Mouse (Mus musculus) gastrocnemius, adult 2 months (tissue): Measurements from ENCODE around the gene Chuk. TPM values are rescaled to one million over a fixed set of nuclear protein-coding genes. Genes with fewer than 3 reads are reported as not detected.

Experiments
- DNase-seq: peaks from one replicate; pipeline ENCODE4 v3.0.0; 2022
- H3K27ac ChIP-seq: fragments of 200-600 bp; 2 replicates; pipeline ENCODE4 v1.8.1; 2022; ENCODE audit warnings: mild to moderate bottlenecking
- H3K4me3 ChIP-seq: fragments of 200-600 bp; 2 replicates; pipeline ENCODE4 v1.8.1; 2022; ENCODE audit warnings: mild to moderate bottlenecking, moderate library complexity
- CTCF ChIP-seq: fragments of 200-600 bp; IDR thresholded peaks from 2 replicates; pipeline ENCODE4 v1.8.1; 2022; ENCODE audit warnings: antibody characterized with exemption, mild to moderate bottlenecking, moderate library complexity
- intact Hi-C: fragments of 180-260 bp; cut with DNase I; formaldehyde crosslinking; loops from one replicate; pipeline ENCODE4 v1.15.1; 2025
- long read RNA-seq, 2 experiments: library from polyadenylated mRNA; stranded (forward); transcript quantifications; one replicate each; pipeline ENCODE4 v2.0.0; 2021
- total RNA-seq, 2 experiments: library from RNA; stranded (reverse); gene quantifications; 2 replicates each; pipeline ENCODE4 v1.2.3; 2021

Chuk gene
- total RNA-seq, result 10 to 100 TPM; 16.0 to 17.5 TPM
- long read RNA-seq, experiment 1, transcript Chuk-201 (21 exons, 3,502 nt), result major isoform, 12 of 18 reads
- long read RNA-seq, experiment 1, partial matches to known transcripts, result 0 of 18 reads
- long read RNA-seq, experiment 1, other reads (novel, unspliced or antisense), result 1 of 18 reads
- long read RNA-seq, experiment 2, transcript Chuk-201 (21 exons, 3,502 nt), result major isoform, 12 of 18 reads
- long read RNA-seq, experiment 2, transcript Chuk-202 (21 exons, 3,481 nt), result minor isoform, 6 of 18 reads
- long read RNA-seq, experiment 2, partial matches to known transcripts, result 0 of 18 reads
- long read RNA-seq, experiment 2, other reads (novel, unspliced or antisense), result 0 of 18 reads

DNA sequence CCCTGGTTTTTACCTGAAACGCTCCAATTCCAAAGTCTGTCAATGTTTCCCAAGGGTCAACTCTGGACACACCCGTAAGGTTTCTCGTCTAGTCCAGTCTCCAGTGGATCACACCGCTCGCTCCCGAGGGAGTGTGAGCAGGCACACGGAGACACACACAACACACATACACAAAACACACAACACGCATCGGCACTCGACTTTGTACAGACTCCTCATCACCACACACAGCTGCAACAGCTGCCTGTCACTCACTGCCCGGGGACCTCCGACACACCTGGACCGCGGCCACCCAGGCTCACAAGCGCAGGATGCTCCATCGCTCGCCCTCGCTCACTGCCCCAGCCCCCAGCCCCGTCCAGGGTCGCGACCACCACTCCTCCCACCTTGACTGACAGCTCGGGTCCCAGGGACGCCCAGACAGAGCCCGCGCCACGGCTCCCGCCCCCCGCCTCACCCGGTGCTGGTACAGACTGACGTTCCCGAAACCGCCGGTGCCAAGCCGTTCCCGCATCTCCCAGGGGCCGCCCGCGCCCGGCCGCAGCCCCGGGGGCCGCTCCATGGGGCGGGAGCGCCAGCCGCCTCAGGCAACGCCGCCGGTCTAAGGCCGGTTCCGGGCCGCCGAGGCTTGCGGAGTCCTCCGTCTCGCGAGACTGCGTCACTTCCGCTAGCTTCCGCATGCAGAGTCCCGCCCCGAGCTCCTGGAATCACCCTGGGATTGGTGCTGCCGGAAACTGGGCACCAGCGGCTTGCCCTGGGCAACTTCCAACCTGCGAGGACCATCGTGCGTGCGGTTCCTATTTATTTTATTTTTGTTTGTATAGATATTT, at the start of gene Chuk:
Gene Chuk, minus strand, starts transcription at position 650 of the 830 bp plus-strand sequence.
- intact Hi-C loops, result loop anchor here (2.0 kb wide), 1 partner anchor 28 kb away; the partner anchor contains the start of gene Cwf19l1
- TF ChIP-seq CTCF, result no peak
- peak within 1 kb of the TSS; percentile 93 for H3K27ac ChIP-seq
- DNase-seq, result peak; percentile 99
- H3K4me3 ChIP-seq, result peak within 1 kb of the TSS; percentile 93

DNA sequence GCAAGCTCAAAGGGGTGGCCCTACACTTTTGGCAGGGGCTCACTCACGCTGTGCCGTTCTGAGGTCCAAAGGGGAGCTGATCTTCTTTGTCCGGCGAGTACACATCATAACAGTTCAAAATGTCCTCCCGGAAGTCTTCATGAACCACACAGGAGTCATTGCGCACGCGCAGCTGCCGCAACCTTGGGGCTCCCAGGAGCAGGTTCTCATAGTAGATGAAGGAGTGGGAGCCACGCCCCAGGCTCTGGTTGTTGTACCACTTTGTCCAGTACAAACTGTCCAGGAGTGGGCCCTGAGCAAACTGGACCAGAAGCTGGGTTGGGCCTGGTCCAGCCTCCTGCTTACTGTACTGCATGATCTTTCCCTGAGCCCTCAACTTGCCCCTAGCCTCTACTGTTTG, 49.7 kb upstream of the Chuk start:
- no peak overlapping the region for H3K27ac ChIP-seq
- H3K4me3 ChIP-seq, result no peak overlapping the region
- intact Hi-C loops, result no loop called here
- no peak for TF ChIP-seq CTCF
- no peak for DNase-seq

DNA sequence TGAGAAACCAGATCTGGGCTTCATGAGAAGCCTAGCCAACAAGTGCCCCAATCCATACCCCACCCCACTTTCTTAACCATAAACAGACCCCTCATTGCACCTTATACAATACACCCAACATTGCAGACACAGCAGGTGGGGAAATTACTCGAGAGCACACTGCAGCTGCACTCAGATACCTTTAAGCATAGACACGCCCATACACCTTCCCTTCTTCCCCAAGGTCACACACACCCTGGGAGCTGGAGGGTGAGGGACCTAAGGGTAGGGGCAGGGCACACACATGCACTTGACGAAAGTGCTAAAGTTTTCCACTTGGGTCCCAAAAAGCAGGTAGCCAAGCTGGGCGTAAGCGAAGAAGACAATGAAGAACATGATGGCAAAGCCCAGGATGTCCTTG, 46.5 kb upstream of the Chuk start:
- TF ChIP-seq CTCF, result no peak
- Histone ChIP-seq H3K27ac (no peak overlapping the region), H3K4me3 (no peak overlapping the region)
- DNase-seq, result no peak
- intact Hi-C loops, result no loop called here

DNA sequence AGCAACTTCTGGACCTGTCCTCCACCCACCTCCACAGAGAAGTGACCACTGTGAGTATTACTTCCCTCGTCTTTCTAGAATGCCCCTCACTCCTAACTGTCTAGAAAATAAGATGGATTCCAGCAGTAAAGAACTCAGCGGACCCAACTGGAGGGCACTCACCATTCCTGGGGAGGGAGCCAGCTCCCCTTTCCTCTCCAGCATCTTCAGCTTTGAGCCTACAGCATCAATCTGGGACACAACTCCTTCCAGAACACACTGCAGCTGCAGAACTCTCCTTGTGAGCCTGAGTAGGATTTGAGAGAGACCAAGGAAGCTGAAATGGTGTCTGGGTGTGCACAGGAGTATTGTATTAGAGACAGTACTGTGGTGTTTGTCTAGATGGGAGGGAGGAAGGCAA, 41.7 kb upstream of the Chuk start:
- H3K4me3 ChIP-seq, result no peak overlapping the region
- intact Hi-C loops, result no loop called here
- TF ChIP-seq CTCF, result no peak
- no peak overlapping the region for H3K27ac ChIP-seq
- DNase-seq, result no peak

DNA sequence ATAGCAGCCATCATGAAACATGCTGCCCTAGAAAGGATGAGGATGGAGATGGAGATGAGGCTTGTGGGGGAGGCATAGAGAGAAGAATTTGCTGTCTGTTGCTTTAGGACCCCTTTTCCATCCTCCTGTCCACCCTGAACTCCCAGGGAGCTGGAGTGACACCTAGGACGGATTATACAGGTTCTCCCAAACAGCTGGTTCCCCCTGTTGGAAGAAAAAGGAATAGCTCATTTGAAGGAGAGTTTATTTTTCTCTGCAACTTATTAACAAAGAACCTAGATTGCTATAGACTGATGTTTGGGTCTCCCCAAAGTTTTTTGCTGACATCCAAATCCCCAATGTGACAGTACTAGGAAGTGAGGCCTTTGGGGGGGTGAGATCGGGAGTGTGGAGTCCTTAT, 41.1 kb upstream of the Chuk start:
- peak; percentile 5; the same call in 1 of the 2 replicates for TF ChIP-seq CTCF
- DNase-seq, result no peak
- no peak overlapping the region for H3K4me3 ChIP-seq
- H3K27ac ChIP-seq, result no peak overlapping the region
- intact Hi-C loops, result no loop called here

DNA sequence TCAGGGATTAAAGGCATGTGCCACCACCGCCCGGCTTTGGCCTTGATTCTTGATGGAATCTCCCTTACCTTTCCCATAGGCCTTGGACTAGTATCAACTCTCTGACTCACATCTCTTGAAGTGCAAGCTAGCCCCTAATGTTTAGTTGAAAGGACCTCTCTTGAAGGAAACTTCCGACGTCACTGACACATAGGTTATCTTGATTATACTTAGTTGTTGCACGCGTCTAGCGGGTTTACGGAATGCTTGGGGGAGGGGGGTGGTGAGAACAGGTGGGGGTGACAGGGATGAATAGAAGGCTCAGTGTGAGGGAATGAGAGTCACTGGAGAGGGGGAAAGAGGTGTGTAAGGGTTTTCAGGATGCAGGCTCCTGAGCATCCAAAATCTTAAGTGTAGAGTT, 39.7 kb upstream of the Chuk start:
- no peak overlapping the region for H3K4me3 ChIP-seq
- no peak overlapping the region for H3K27ac ChIP-seq
- intact Hi-C loops, result no loop called here
- DNase-seq, result no peak
- no peak for TF ChIP-seq CTCF

DNA sequence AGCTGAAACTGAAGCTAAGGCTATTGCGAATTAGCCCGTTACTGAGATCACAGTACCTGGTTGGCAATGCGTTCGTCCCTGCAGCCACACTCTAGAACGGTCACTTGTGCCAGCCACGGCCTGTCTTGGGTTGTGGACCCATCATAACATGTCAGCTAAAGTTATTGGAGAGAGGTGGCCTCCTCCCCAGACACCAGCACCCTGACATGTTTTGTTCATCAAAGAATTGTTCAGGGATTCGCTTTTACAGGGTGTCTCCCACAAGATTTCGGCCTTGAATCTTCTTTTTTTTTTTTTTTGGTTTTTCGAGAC, 39.2 kb upstream of the Chuk start:
- intact Hi-C loops, result no loop called here
- peak overlapping the region; percentile 93 for H3K4me3 ChIP-seq
- DNase-seq, result no peak
- TF ChIP-seq CTCF, result no peak
- peak overlapping the region; percentile 78 for H3K27ac ChIP-seq

DNA sequence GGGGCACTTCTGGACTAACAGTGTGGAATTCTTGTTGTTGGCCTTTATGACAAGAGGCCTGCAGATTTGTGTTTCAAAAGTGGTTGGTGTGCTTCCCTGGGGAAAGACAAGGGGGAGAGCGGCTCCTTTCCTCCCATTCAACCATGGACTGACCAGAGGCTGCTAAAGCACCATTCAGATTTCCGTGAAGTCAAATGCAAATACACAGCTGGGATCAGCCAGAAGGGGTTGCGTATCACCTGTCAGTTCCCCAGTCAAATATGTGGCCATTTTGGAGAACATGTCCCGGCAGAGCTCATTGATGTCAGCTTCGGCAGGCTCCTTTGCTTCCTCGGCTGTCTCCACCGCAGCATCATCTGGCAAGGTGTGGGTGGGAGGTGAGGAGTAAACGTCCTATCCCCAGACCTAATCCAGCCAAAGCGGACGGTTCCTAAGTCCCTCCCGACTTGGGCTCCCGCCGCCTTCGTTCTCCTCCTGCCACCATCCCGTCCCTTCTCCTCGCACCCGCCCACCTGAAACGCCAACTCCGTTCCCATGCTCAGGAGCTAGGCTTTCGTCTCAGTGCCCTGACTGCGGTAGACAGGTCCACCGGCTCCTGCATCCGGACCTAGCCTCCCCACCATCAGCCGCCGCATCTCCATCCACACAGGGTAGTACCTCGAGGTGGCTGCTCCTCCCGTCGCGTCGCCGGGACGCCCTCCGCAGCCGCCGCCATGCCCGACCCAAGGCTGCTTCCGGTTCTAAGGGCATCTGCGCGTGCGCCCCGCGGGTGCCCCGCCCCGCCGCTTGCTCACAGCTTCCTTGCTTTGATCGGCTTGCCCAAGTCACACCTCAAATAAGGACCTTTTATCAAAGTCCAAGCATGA, 38.7 kb upstream of the Chuk start, which contains the start of gene Bloc1s2:
Gene Bloc1s2, minus strand, starts transcription at position 745 of the 866 bp plus-strand sequence.
- DNase-seq, result peak; percentile 93
- TF ChIP-seq CTCF, result no peak
- peak within 1 kb of the TSS; percentile 93 for H3K4me3 ChIP-seq
- intact Hi-C loops, result no loop called here
- peak within 1 kb of the TSS; percentile 78 for H3K27ac ChIP-seq

DNA sequence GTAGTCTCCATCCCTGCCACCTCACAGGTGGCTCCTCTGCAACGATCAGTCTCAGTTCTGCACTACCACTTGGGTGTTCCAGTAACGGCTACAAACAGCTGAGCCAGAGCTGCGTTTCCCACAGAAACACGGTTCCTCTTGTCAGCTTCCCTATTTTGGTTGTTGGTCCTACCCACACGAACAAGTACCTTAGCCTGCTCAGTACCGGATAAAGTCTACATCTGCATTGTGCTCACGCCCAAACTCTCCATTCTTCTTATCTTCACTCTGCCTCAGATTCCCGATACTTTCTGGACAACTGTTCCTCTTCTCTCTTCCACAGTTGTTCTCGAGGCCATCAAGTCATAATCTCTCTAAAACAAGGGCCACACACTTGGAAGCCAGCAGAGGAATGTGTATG, 37.1 kb upstream of the Chuk start:
- no peak for TF ChIP-seq CTCF
- H3K4me3 ChIP-seq, result no peak overlapping the region
- no peak for DNase-seq
- intact Hi-C loops, result no loop called here
- H3K27ac ChIP-seq, result no peak overlapping the region

DNA sequence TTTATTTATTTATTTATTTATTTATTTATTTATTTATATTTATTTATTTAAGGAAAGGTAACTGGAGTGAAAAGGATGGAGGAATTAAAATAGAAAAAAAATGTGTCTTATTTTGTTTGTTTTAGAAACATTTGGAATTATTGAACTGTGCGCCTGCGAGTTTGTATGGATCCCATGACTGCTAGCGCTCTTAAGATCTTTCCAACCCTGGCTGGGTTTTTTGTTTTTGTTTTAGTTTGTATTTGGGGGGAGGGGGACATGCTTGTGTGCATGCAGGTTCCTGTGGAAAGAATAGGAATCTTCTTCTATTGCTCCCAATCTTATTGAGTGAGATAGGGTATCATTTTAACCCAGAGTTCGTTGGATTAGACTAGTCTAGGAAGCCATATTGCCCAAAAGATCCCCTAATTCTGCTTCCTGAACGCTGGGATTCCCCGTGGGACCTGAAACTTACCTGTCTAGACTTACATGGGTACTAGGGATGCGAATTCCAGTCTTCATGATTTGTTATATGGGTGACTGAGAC, 28.7 kb upstream of the Chuk start:
- no peak for DNase-seq
- TF ChIP-seq CTCF, result no peak
- peak overlapping the region; percentile 92 for H3K4me3 ChIP-seq
- peak overlapping the region; percentile 93 for H3K27ac ChIP-seq
- intact Hi-C loops, result loop anchor here (2.0 kb wide), 1 partner anchor 29 kb away; the partner anchor contains the start of gene Chuk

DNA sequence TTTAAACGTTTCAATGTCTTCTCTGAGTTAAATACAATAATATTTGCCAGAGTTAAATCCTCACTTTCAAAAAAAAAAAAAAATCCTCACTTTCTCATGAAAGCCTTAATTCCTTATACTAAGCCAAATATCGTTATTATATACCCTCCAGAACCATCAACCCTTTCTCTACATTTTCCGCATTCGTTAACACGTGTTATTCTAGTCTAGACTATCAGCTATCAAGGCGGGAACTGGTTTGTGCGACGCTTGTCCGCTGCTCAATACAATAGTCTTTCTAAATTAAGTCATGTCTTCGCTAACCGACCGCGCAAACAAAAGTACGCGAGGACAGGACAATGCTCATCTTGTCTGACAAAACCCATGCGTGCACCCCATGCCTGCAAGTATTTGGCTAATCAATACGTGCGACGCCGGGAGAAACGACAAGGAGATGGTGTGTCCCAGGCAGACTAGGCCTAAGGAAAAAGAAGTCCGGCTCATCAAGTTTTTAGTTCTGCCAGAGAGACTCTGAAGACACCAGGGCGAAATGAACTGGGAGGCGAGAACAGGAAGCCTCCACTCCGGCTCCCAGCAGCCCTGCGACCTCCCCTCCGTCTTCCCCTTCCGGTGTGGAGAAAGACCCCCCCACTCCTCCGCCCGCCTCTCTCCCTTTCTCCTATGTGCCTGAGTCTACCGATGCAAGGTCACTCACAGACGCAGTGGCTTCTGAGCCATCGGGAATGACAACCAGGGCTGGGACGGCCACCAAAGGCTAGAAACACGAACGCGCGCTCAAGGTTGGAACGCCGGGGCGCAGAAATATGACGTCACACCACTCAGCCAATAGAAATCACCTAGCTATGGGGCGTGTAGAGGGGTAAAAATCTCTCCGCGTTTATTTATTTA, 28.0 kb upstream of the Chuk start, which contains the start of gene Cwf19l1:
Gene Cwf19l1, minus strand, starts transcription at position 805 of the 888 bp plus-strand sequence.
- intact Hi-C loops, result loop anchor here (2.0 kb wide), 1 partner anchor 29 kb away; the partner anchor contains the start of gene Chuk
- peak; percentile 91 for DNase-seq
- no peak for TF ChIP-seq CTCF
- H3K27ac ChIP-seq, result peak within 1 kb of the TSS; percentile 93
- peak within 1 kb of the TSS; percentile 92 for H3K4me3 ChIP-seq
